Mouse (Mus musculus): Measurements from ENCODE around the gene Cmtm2a.

DNA sequence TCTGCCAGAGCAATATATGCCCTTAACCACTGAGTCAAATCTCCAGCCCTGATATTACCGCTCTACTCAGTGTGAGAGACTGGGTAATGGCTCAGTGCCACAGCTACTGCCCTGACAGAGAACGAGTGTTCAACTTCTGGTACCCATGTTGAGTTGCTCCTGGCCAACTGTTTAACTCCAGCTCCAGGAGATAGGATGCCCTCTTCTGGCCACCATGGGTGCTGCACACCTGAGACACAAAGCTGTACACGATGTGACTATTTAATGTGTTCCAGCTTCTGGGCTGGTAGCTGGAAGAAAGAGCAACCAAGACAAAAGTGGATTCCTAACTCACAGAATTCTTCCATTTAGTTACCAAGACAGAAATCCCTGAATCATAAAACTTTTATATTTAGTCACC lies 40.0 kb downstream of the Cmtm2a start:
- TF ChIP-seq CTCF (IDR thresholded peaks at IDR 0.05; ENCODE audit: low read depth, low read length) (peak; percentile 46; the same call in 1 of the 2 replicates), POLR2A (IDR thresholded peaks at IDR 0.05; ENCODE audit: extremely low read depth, insufficient read depth, low read length) (no peak)

All from liver, adult 2 months (tissue).